Mouse (Mus musculus) hindbrain, postnatal 0 days (tissue): Measurements from ENCODE around the gene Rab1b. TPM values are rescaled to one million over a fixed set of nuclear protein-coding genes. Genes with fewer than 3 reads are reported as not detected.

Experiments used
- ATAC-seq: fragments of 200-750 bp; cut with Nextera tagmentation; 2 replicates; pipeline ENCODE4 v1.8.0; 2017; ENCODE audit warnings: mild to moderate bottlenecking, moderate TSS enrichment, moderate library complexity
- DNase-seq: peaks from one replicate; pipeline ENCODE4 v3.0.0-alpha.2; 2015; ENCODE audit warnings: low spot score
- H3K27ac ChIP-seq: fragments of 300-500 bp; sonication (generic); 2 replicates; pipeline ENCODE4 v1.5.1; 2014; ENCODE audit warnings: mild to moderate bottlenecking
- H3K27me3 ChIP-seq: fragments of 300-500 bp; sonication (generic); 2 replicates; pipeline ENCODE4 v1.6.1; 2014; ENCODE audit warnings: low read length, mixed read lengths; ENCODE audit not compliant: insufficient read depth
- H3K36me3 ChIP-seq: fragments of 300-500 bp; sonication (generic); 2 replicates; pipeline ENCODE4 v1.6.1; 2014; ENCODE audit warnings: low read length, mixed read lengths; ENCODE audit not compliant: insufficient read depth
- H3K4me1 ChIP-seq: fragments of 300-500 bp; sonication (generic); 2 replicates; pipeline ENCODE4 v1.6.1; 2014; ENCODE audit warnings: antibody characterized with exemption, low read length, mixed read lengths; ENCODE audit not compliant: insufficient read depth
- H3K4me2 ChIP-seq: fragments of 300-500 bp; sonication (generic); 2 replicates; pipeline ENCODE4 v1.6.1; 2014; ENCODE audit warnings: low read depth, mild to moderate bottlenecking, low read length, moderate library complexity, mixed read lengths
- H3K4me3 ChIP-seq: fragments of 300-500 bp; sonication (generic); 2 replicates; pipeline ENCODE4 v1.5.1; 2014; ENCODE audit warnings: low read length
- H3K9ac ChIP-seq: fragments of 300-500 bp; sonication (generic); replicated peaks from 2 replicates; pipeline ENCODE4 v1.6.1; 2014; ENCODE audit warnings: mild to moderate bottlenecking, low read length, moderate library complexity, mixed read lengths
- H3K9me3 ChIP-seq: fragments of 300-500 bp; sonication (generic); 2 replicates; pipeline ENCODE4 v1.6.1; 2016; ENCODE audit warnings: low read length, mixed read lengths
- CTCF ChIP-seq: IDR thresholded peaks from 2 replicates; pipeline ENCODE4 v1.5.1; 2016; ENCODE audit warnings: antibody characterized with exemption, control low read depth, low read depth
- WGBS: fragments of 180-500 bp; shearing (Covaris S2); extraction: QIAGEN DNeasy Blood & Tissue Kit; methylation state at CpG from one replicate; pipeline ENCODE4 v1.1.7; 2014; 5-methylcytosine and 5-hydroxymethylcytosine counted together
- polyA plus RNA-seq: library from polyadenylated mRNA; unstranded; fragments of >200 nt; fragmentation: Nextera tagmentation; extraction: Ambion mirVana; gene quantifications from 2 replicates; pipeline ENCODE4 v1.2.1, GENCODE M21; 2015
- total RNA-seq: library from RNA; depleted of rRNA; stranded (reverse); fragments of >200 nt; gene quantifications from 2 replicates; pipeline ENCODE4 v1.2.3, GENCODE M21; 2014

The Rab1b gene
- total and polyA plus RNA-seq, 2 experiments from 2014 or later: 229 to 272 TPM

GRCm38 (mm10) chr19:5072389-5073019 lies 34.4 kb downstream of the Rab1b start:
- 3% methylated on average over 20 of the region's 20 CpGs for WGBS
- Histone ChIP-seq H3K9ac (peak overlapping the region; percentile 40), H3K27me3 (no peaks in the 10 kb centered on the region), H3K27ac (no peak overlapping the region), H3K4me1 (peaks cover 9% of the 10 kb centered on the region; the same call in 1 of the 2 replicates), H3K36me3 (no peaks in the 10 kb centered on the region), H3K4me2 (peak overlapping the region; percentile 80), H3K4me3 (peak overlapping the region; percentile 41), H3K9me3 (no peaks in the 10 kb centered on the region)
- DNase-seq: peak; percentile 34
- TF ChIP-seq CTCF: no peak
- peak; percentile 11; the same call in 1 of the 2 replicates for ATAC-seq

- Histone ChIP-seq H3K27me3 (no peaks in the 10 kb centered on the region), H3K27ac (0 out of 2 replicates have a peak overlapping the region, but pooled peaks have one; percentile 4), H3K9ac (peak overlapping the region; percentile 40), H3K36me3 (no peaks in the 10 kb centered on the region), H3K4me2 (peak overlapping the region; percentile 80), H3K4me1 (peaks cover 9% of the 10 kb centered on the region; the same call in 1 of the 2 replicates), H3K9me3 (no peaks in the 10 kb centered on the region), H3K4me3 (peak overlapping the region; percentile 41)
- no peak for TF ChIP-seq CTCF
- peak; percentile 79 for DNase-seq
- under 1% methylated on average over 40 of the region's 40 CpGs for WGBS
- peak; percentile 64 for ATAC-seq
Measured at GRCm38 (mm10) chr19:5071545-5072369, 35.1 kb downstream of the Rab1b start.

GRCm38 (mm10) chr19:5071077-5071476 lies 35.8 kb downstream of the Rab1b start:
- WGBS: 15% methylated on average over 11 of the region's 11 CpGs
- peak overlapping the region; percentile 41 for H3K4me3 ChIP-seq
- no peaks in the 10 kb centered on the region for H3K9me3 ChIP-seq
- no peaks in the 10 kb centered on the region for H3K27me3 ChIP-seq
- ATAC-seq (no peak), DNase-seq (no peak)
- no peaks in the 10 kb centered on the region for H3K36me3 ChIP-seq
- H3K4me1 ChIP-seq: peaks cover 9% of the 10 kb centered on the region; the same call in 1 of the 2 replicates
- H3K27ac ChIP-seq: no peak overlapping the region
- no peak for TF ChIP-seq CTCF
- H3K9ac ChIP-seq: peak overlapping the region; percentile 40; the same call in 1 of the 2 replicates
- H3K4me2 ChIP-seq: peak overlapping the region; percentile 80

GRCm38 (mm10) chr19:5069978-5070377 lies 36.9 kb downstream of the Rab1b start:
- DNase-seq: no peak
- H3K9ac ChIP-seq: no peak overlapping the region
- no peaks in the 10 kb centered on the region for H3K27me3 ChIP-seq
- no peaks in the 10 kb centered on the region for H3K9me3 ChIP-seq
- no peak for TF ChIP-seq CTCF
- H3K4me1 ChIP-seq: peaks cover 9% of the 10 kb centered on the region; the same call in 1 of the 2 replicates
- 81% methylated on average over 7 of the region's 7 CpGs for WGBS
- no peak for ATAC-seq
- H3K27ac ChIP-seq: no peak overlapping the region
- H3K4me2 ChIP-seq: peak overlapping the region; percentile 23; the same call in 1 of the 2 replicates
- no peak overlapping the region for H3K4me3 ChIP-seq
- H3K36me3 ChIP-seq: no peaks in the 10 kb centered on the region

GRCm38 (mm10) chr19:5069486-5069885 lies 37.4 kb downstream of the Rab1b start:
- H3K27me3 ChIP-seq: no peaks in the 10 kb centered on the region
- no peak overlapping the region for H3K4me3 ChIP-seq
- H3K27ac ChIP-seq: no peak overlapping the region
- H3K9me3 ChIP-seq: no peaks in the 10 kb centered on the region
- WGBS: 86% methylated on average over 5 of the region's 5 CpGs
- H3K4me2 ChIP-seq: peak overlapping the region; percentile 60
- H3K4me1 ChIP-seq: peaks cover 9% of the 10 kb centered on the region; the same call in 1 of the 2 replicates
- ATAC-seq (no peak), DNase-seq (no peak)
- no peak for TF ChIP-seq CTCF
- H3K9ac ChIP-seq: no peak overlapping the region
- no peaks in the 10 kb centered on the region for H3K36me3 ChIP-seq

- H3K9ac ChIP-seq: peak overlapping the region; percentile 52
- H3K9me3 ChIP-seq: no peaks in the 10 kb centered on the region
- no peak; the same call in 1 of the 2 replicates for TF ChIP-seq CTCF
- peak overlapping the region; percentile 38 for H3K4me3 ChIP-seq
- H3K27ac ChIP-seq: no peak overlapping the region
- peaks cover 9% of the 10 kb centered on the region; the same call in 1 of the 2 replicates for H3K4me1 ChIP-seq
- H3K36me3 ChIP-seq: no peaks in the 10 kb centered on the region
- no peaks in the 10 kb centered on the region for H3K27me3 ChIP-seq
- DNase-seq (peak; percentile 36), ATAC-seq (0 out of 2 replicates have a peak, but pooled peaks have one; percentile 15)
- H3K4me2 ChIP-seq: peak overlapping the region; percentile 60
- WGBS: 26% methylated on average over 21 of the region's 21 CpGs
Measured at GRCm38 (mm10) chr19:5068570-5069234, 38.2 kb downstream of the Rab1b start.
